Mouse (Mus musculus) ES-Bruce4 (cell line): ENCODE data around the gene Kcnj2.

Source experiments
- CTCF ChIP-seq: IDR thresholded peaks from one replicate; pipeline ENCODE4 v1.8.1; 2011; ENCODE audit warnings: low read depth, low read length
- POLR2A ChIP-seq: IDR thresholded peaks from one replicate; pipeline ENCODE4 v1.8.1; 2011; ENCODE audit warnings: low read length; ENCODE audit not compliant: insufficient read depth

DNA sequence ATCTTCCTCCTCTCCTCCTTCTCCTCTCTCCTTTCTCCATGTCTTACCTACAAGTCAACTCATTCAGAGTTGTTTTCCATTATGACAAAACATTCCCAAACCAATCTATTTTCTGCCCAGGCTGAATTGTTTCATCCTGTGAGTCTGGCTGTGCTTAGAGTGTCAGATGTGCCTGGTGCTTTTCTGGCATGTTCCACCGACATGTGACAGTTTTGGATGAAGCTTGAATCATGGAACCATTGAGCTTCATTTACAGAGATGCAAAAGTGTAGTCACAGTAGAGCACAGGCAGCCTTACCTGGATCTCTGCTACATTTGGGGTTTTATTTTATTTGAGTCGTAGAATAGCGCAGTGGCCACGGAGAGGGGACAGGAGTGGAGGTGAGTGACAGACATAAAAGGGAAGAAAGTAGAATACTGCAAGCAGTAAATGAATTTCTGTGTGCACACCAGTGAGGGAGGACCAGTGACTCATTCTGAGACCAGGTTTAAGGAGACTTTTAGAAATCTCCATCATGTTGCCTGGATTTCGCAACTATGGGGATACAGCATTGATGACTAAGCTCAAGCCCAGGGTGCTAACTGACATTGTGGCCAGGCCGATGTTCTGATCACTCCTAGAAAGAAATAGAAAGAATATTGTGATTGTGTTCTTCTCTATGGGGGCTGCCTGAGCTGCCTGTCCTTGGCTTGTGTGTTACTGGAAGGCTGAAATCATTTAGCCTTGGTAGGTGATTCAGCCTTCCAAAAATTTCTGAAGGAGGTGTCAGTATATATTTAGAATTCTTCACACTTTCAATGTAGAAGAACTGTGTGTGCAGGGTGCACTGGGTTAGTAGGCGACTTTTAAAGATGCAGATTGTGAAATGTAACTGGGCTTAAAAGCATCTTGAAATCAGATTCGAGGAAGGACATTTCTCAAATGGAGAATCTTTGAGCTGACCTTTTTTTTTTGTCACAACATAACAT is 10.8 kb upstream of the Kcnj2 start:
- TF ChIP-seq CTCF (no peak), POLR2A (no peak)
